Mouse (Mus musculus): Measurements from ENCODE around the gene Wfdc2.

DNA sequence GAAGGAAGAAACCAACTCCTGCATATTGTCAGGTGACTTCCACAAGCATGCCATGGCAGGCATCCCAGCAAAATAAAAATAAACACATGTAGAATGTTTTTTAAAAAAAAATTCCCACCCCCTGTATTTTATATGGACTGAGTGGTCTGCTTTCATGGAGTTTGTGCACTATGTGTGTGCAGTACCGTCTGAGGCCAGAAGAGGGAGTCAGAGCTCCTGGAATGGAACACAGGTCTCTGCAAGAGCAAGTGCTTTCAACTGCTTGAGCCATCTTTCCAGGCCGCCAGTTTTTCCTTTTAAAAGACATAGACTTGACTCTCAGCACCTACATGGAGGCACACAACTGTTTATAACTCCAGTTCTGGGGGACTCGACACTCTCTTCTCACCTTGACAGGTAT, 41.3 kb downstream of the Wfdc2 start:
- TF ChIP-seq CTCF (IDR thresholded peaks at IDR 0.05; ENCODE audit: borderline replicate concordance, insufficient read depth, low read depth, low read length) = no peak
- no peak for TF ChIP-seq POLR2A (IDR thresholded peaks at IDR 0.05; ENCODE audit: borderline replicate concordance, insufficient read depth, low read length)
